Mouse (Mus musculus) kidney, adult 2 months (tissue): ENCODE data around the gene Esm1.

ENCODE experiments used
- CTCF ChIP-seq: fragments of 200-500 bp; conservative IDR thresholded peaks from 2 replicates; pipeline ENCODE4 v1.5.1; 2011; ENCODE audit warnings: low read depth, mild to moderate bottlenecking, control low read depth, low read length, moderate library complexity, mixed read lengths; ENCODE audit not compliant: insufficient read depth, insufficient read length
- POLR2A ChIP-seq: fragments of 200-500 bp; IDR thresholded peaks from one replicate; pipeline ENCODE4 v1.6.1; 2011; ENCODE audit warnings: low read depth, low read length, control low read depth

DNA sequence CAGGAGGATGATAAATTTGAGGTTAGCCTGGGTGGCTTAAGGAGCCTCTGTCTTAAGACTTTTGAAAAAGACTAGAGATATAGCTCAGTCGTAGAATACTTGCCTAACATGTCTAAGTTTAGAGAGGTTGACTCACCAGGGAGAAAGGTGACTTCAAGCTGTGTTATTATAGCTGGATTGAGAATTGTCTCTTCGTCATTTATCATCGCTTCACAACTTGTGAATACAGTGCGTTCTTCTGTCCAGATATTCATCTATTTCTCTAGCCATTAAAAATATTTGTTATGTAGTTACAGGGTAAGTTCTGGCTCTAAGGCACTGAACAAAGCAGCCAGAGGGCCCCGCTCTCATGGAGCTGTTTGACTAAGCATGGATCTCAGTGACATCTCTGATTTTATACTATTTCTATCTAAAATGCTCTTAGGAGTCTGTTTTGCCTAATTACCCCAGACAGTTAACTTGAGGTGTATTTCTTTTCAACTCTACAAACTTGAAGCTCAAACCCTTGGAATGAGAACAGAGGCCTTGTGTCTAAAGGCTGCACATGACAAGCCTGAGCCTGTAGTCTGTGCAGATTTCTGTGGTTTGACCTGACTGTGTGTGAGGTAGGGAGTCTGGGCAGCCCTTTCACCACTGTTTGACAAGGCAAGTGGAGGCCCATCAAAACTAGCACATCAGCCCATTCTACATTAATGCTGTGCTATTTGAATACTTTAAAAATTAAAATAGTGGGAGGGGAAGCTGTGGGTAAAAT, 45.0 kb upstream of the Esm1 start:
- TF ChIP-seq CTCF (no peak), POLR2A (no peak)
